Mouse (Mus musculus): ENCODE results near the gene Etv2. TPM values are rescaled to one million over a fixed set of nuclear protein-coding genes. Genes with fewer than 3 reads are reported as not detected.

Gene Etv2
- polyA plus RNA-seq, 1 experiment from 2014 or later = not detected

Small RNAs within 50 kb of the gene (microRNA-seq; reads per million reads assigned to microRNA genes)
- 1.1 reads per million for gene Mir3569

Other genes with a start within 250 kb of the Etv2 start
- 17.7 and 19.7 TPM in 2 replicates for gene Tyrobp, start 222.1 kb downstream of the Etv2 start, polyA plus RNA-seq (2016; fragmentation: Nextera tagmentation; extraction: Ambion mirVana)
- 0.57 and 0.86 TPM in 2 replicates for gene Hcst, start 216.0 kb downstream of the Etv2 start, polyA plus RNA-seq (2016; fragmentation: Nextera tagmentation; extraction: Ambion mirVana)
- gene Nfkbid, start 214.1 kb downstream of the Etv2 start, polyA plus RNA-seq (2016; fragmentation: Nextera tagmentation; extraction: Ambion mirVana) = 1.3 and 2.2 TPM in 2 replicates
- 348 and 365 TPM in 2 replicates for gene Aplp1, start 190.3 kb downstream of the Etv2 start, polyA plus RNA-seq (2016; fragmentation: Nextera tagmentation; extraction: Ambion mirVana)
- 16.1 and 23.9 TPM in 2 replicates for gene Kirrel2, start 178.2 kb downstream of the Etv2 start, polyA plus RNA-seq (2016; fragmentation: Nextera tagmentation; extraction: Ambion mirVana)
- gene Nphs1, start 177.5 kb downstream of the Etv2 start, polyA plus RNA-seq (2016; fragmentation: Nextera tagmentation; extraction: Ambion mirVana) = 3.8 and 5.2 TPM in 2 replicates
- gene Prodh2, start 142.2 kb downstream of the Etv2 start, polyA plus RNA-seq (2016; fragmentation: Nextera tagmentation; extraction: Ambion mirVana) = not detected in 2 replicates
- gene Arhgap33, start 100.8 kb downstream of the Etv2 start, polyA plus RNA-seq (2016; fragmentation: Nextera tagmentation; extraction: Ambion mirVana) = 88.6 and 98.9 TPM in 2 replicates
- gene Hspb6, start 83.7 kb downstream of the Etv2 start, polyA plus RNA-seq (2016; fragmentation: Nextera tagmentation; extraction: Ambion mirVana) = 5.7 and 7.1 TPM in 2 replicates
- 11.3 and 12.6 TPM in 2 replicates for gene Proser3, start 83.6 kb downstream of the Etv2 start, polyA plus RNA-seq (2016; fragmentation: Nextera tagmentation; extraction: Ambion mirVana)
- 52.4 and 55.2 TPM in 2 replicates for gene Lin37, start 76.0 kb downstream of the Etv2 start, polyA plus RNA-seq (2016; fragmentation: Nextera tagmentation; extraction: Ambion mirVana)
- gene U2af1l4, start 72.6 kb downstream of the Etv2 start, polyA plus RNA-seq (2016; fragmentation: Nextera tagmentation; extraction: Ambion mirVana) = 80.6 and 87.5 TPM in 2 replicates
- 18.1 and 19.5 TPM in 2 replicates for gene Gm49396, start 72.5 kb downstream of the Etv2 start, polyA plus RNA-seq (2016; fragmentation: Nextera tagmentation; extraction: Ambion mirVana)
- 128 and 139 TPM in 2 replicates for gene Psenen, start 72.2 kb downstream of the Etv2 start, polyA plus RNA-seq (2016; fragmentation: Nextera tagmentation; extraction: Ambion mirVana)
- 4.2 and 6.3 TPM in 2 replicates for gene Igflr1, start 70.4 kb downstream of the Etv2 start, polyA plus RNA-seq (2016; fragmentation: Nextera tagmentation; extraction: Ambion mirVana)
- gene Kmt2b, start 47.1 kb downstream of the Etv2 start, polyA plus RNA-seq (2016; fragmentation: Nextera tagmentation; extraction: Ambion mirVana) = 8.8 and 9.9 TPM in 2 replicates
- 0.17 and 0.39 TPM in 2 replicates for gene Zbtb32, start 36.9 kb downstream of the Etv2 start, polyA plus RNA-seq (2016; fragmentation: Nextera tagmentation; extraction: Ambion mirVana)
- gene Upk1a, start 23.0 kb downstream of the Etv2 start, polyA plus RNA-seq (2016; fragmentation: Nextera tagmentation; extraction: Ambion mirVana) = 0.21 and 0.35 TPM in 2 replicates
- 737 and 880 TPM in 2 replicates for gene Cox6b1, start 9.7 kb downstream of the Etv2 start, polyA plus RNA-seq (2016; fragmentation: Nextera tagmentation; extraction: Ambion mirVana)
- 153 and 160 TPM in 2 replicates for gene Rbm42, start 14.5 kb upstream of the Etv2 start, polyA plus RNA-seq (2016; fragmentation: Nextera tagmentation; extraction: Ambion mirVana)
- 35.4 and 38.4 TPM in 2 replicates for gene Haus5, start 29.1 kb upstream of the Etv2 start, polyA plus RNA-seq (2016; fragmentation: Nextera tagmentation; extraction: Ambion mirVana)
- not detected in 2 replicates for gene Pmis2, start 35.8 kb upstream of the Etv2 start, polyA plus RNA-seq (2016; fragmentation: Nextera tagmentation; extraction: Ambion mirVana)
- not detected in 2 replicates for gene 2200002J24Rik, start 63.1 kb upstream of the Etv2 start, polyA plus RNA-seq (2016; fragmentation: Nextera tagmentation; extraction: Ambion mirVana)
- 0.93 and 1.3 TPM in 2 replicates for gene Atp4a, start 76.4 kb upstream of the Etv2 start, polyA plus RNA-seq (2016; fragmentation: Nextera tagmentation; extraction: Ambion mirVana)
- gene Tmem147, start 93.7 kb upstream of the Etv2 start, polyA plus RNA-seq (2016; fragmentation: Nextera tagmentation; extraction: Ambion mirVana) = 147 and 164 TPM in 2 replicates
- 0.76 and 1.1 TPM in 2 replicates for gene Gapdhs, start 107.8 kb upstream of the Etv2 start, polyA plus RNA-seq (2016; fragmentation: Nextera tagmentation; extraction: Ambion mirVana)
- gene Sbsn, start 115.6 kb upstream of the Etv2 start, polyA plus RNA-seq (2016; fragmentation: Nextera tagmentation; extraction: Ambion mirVana) = 1.7 and 2.5 TPM in 2 replicates
- 0.59 and 0.67 TPM in 2 replicates for gene Dmkn, start 127.9 kb upstream of the Etv2 start, polyA plus RNA-seq (2016; fragmentation: Nextera tagmentation; extraction: Ambion mirVana)
- not detected in 2 replicates for gene Krtdap, start 152.0 kb upstream of the Etv2 start, polyA plus RNA-seq (2016; fragmentation: Nextera tagmentation; extraction: Ambion mirVana)
- not detected in 2 replicates for gene Ffar2, start 187.9 kb upstream of the Etv2 start, polyA plus RNA-seq (2016; fragmentation: Nextera tagmentation; extraction: Ambion mirVana)
- gene Ffar3, start 220.3 kb upstream of the Etv2 start, polyA plus RNA-seq (2016; fragmentation: Nextera tagmentation; extraction: Ambion mirVana) = not detected in 2 replicates
- gene Ffar1, start 225.7 kb upstream of the Etv2 start, polyA plus RNA-seq (2016; fragmentation: Nextera tagmentation; extraction: Ambion mirVana) = not detected in 2 replicates
- not detected in 2 replicates for gene Cd22, start 244.5 kb upstream of the Etv2 start, polyA plus RNA-seq (2016; fragmentation: Nextera tagmentation; extraction: Ambion mirVana)